8 mouse cellular contexts compared by ENCODE assay signal in the genomic region with DNA sequence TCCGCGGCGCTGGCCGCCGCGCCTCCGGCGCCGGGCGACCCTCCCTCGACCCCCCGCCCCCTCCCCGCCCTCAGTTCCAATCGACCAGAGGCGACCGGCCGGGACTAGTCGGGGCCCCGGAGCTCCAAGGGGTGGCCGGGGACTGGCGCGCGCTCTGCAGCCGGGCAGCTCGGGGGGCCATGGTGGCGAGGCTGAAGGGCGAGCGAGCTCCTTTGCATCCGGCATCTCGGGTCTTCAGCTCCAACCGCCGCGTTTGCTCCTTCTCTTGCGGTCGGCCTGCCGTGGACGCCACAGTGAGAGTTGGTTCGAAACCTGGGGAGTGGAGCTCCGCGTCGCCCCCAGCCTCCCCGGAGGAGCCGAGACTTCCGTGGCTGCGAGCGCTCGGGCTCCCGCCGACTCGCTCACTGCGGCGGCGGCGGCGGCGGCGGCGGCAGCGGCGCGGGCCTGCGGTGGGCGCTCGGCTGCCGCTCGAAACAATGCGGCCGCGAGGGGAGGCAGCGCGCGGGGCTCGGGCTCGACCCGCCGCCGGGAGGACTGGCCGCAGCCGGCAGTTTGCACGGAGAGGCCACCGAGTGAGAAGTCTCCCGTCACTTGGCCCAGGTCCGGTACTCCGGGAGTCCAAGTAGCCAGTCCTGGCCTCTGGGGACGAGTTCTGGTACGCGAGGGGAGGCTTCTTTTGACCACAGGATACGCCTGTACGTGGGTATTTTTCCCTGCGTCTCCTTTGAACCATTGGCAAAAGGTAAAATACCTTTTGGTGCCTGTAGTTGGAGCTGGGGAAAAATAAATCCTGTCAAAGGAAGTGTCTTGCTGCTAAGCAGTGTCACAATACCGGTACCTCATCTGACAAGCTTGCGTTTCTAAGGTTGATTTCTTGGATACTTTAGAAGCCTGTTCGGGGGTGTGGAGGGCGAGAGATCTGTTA. TPM values are rescaled to one million over a fixed set of nuclear protein-coding genes. Genes with fewer than 3 reads are reported as not detected.
A peak's percentile ranks its signal among the peaks of the same experiment; 100 is the strongest.
DNase-seq lines count a peak whose midpoint lies in the region; ATAC-seq lines count a peak whose summit lies in the region.

No protein-coding gene starts in this region.

- under 1% methylated on average over 93 of the region's 94 CpGs for WGBS in hindbrain, embryonic 10.5 days

- H3K4me1 ChIP-seq in hindbrain, embryonic 10.5 days (replicated peaks) = peaks cover 10% of the 10 kb centered on the region; the same call in 1 of the 2 replicates

- H3K27ac ChIP-seq in hindbrain, embryonic 10.5 days = peak overlapping the region; percentile 97

- H3K36me3 ChIP-seq in hindbrain, embryonic 10.5 days = no peaks in the 10 kb centered on the region

- no peaks in the 10 kb centered on the region for H3K9me3 ChIP-seq in hindbrain, embryonic 10.5 days

- peak overlapping the region; percentile 84 for H3K4me3 ChIP-seq in hindbrain, embryonic 10.5 days

- H3K27me3 ChIP-seq in hindbrain, embryonic 10.5 days (ENCODE audit: insufficient read depth, poor library complexity, severe bottlenecking) = no peaks in the 10 kb centered on the region; the same call in 1 of the 2 replicates

- peak; percentile 7 for DNase-seq in WW6 (ENCODE audit: low read depth, low spot score)
- DNase-seq in cerebellum, adult 8-10 months = peak; percentile 57
- DNase-seq in frontal cortex, postnatal 10 days (ENCODE audit: low spot score in 2 of 2) = peak; percentile 22 to 58
- peak; percentile 78 for DNase-seq in hindbrain, embryonic 10.5 days (ENCODE audit: low spot score)
- DNase-seq in layer of hippocampus, postnatal 36 days = peak; percentile 46 to 49
- DNase-seq in right cerebral cortex, postnatal 25 days = peak; percentile 55

- 0 out of 2 replicates have a peak, but pooled peaks have one; percentile 5 for ATAC-seq in megakaryocyte, adult 5-6 weeks (ENCODE audit: poor library complexity, severe bottlenecking)
- no peak for ATAC-seq in megakaryocyte-erythroid progenitor cell, adult 5-6 weeks (replicated peaks; ENCODE audit: low FRiP score, low TSS enrichment, poor library complexity, severe bottlenecking)

RNA-seq across cellular contexts. Expression of gene Epha7, which starts 0.9 kb away (rescaled TPM):
- polyA plus RNA-seq in hindbrain, embryonic 10.5 days (2016; fragmentation: Nextera tagmentation; extraction: Ambion mirVana) = 49.7 and 60.1 TPM in 2 replicates
- 100 to 1,000 TPM; 206 to 208 TPM for total RNA-seq in layer of hippocampus, postnatal 36 days (2021)
- 0.11 and 0.42 TPM in 2 replicates for total RNA-seq in megakaryocyte, adult 5-6 weeks (2015)
- total RNA-seq in megakaryocyte, adult 5-6 weeks (2017) = 0.57 and 0.70 TPM in 2 replicates
- total RNA-seq in megakaryocyte-erythroid progenitor cell, adult 5-6 weeks (2014; fragmentation: Nextera tagmentation) = 2.3 and 3.2 TPM in 2 replicates
- 1.8 and 2.8 TPM in 2 replicates for total RNA-seq in megakaryocyte-erythroid progenitor cell, adult 5-6 weeks (2017)

Comparison
In these comparisons a context has a peak if more than half of its experiments do, and no peak if none do; other contexts are left out.
1. DNase-seq: peak in every context shown above with its lines; median percentile 78 in hindbrain, embryonic 10.5 days; 57 in cerebellum, adult 8-10 months; 55 in right cerebral cortex, postnatal 25 days; 48 in layer of hippocampus, postnatal 36 days; 40 in frontal cortex, postnatal 10 days; 7 in WW6.
2. RNA of gene Epha7, which starts 0.9 kb away (total RNA-seq): 206 to 208 TPM in layer of hippocampus, postnatal 36 days; 1.8 to 3.2 TPM in megakaryocyte-erythroid progenitor cell, adult 5-6 weeks and 0.11 to 0.70 TPM in megakaryocyte, adult 5-6 weeks; every median in the first group is over 10 times any median in the second.